Mouse (Mus musculus) thymus, adult 2 months (tissue): ENCODE measurements around the gene B4galt3. TPM values are rescaled to one million over a fixed set of nuclear protein-coding genes. Genes with fewer than 3 reads are reported as not detected.
A peak's percentile ranks its signal among the peaks of the same experiment; 100 is the strongest.
"Not testable (repeated sequence)": the region's sequence is repeated elsewhere in the genome, so short reads cannot be mapped to it uniquely, and the experiment has no call there.

ENCODE experiments used
- DNase-seq: peaks from one replicate; pipeline ENCODE4 v3.0.0; 2021
- H3K27ac ChIP-seq: fragments of 200-500 bp; 2 replicates; pipeline ENCODE4 v1.5.1; 2012; ENCODE audit warnings: low read length, control low read depth; ENCODE audit not compliant: control insufficient read depth, insufficient read depth
- H3K27me3 ChIP-seq: fragments of 200-500 bp; 2 replicates; pipeline ENCODE4 v1.6.1; 2012; ENCODE audit warnings: mild to moderate bottlenecking, low read length, moderate library complexity, mixed read lengths; ENCODE audit not compliant: control insufficient read depth, insufficient read depth
- H3K36me3 ChIP-seq: fragments of 200-500 bp; 2 replicates; pipeline ENCODE4 v1.6.1; 2012; ENCODE audit warnings: mild to moderate bottlenecking, low read length, moderate library complexity; ENCODE audit not compliant: control insufficient read depth, insufficient read depth
- H3K4me1 ChIP-seq: fragments of 200-500 bp; replicated peaks from 2 replicates; pipeline ENCODE4 v1.6.1; 2012; ENCODE audit warnings: low read length; ENCODE audit not compliant: control insufficient read depth, insufficient read depth
- H3K4me3 ChIP-seq: fragments of 200-500 bp; 2 replicates; pipeline ENCODE4 v1.5.1; 2012; ENCODE audit warnings: mild to moderate bottlenecking, low read length, control low read depth, moderate library complexity; ENCODE audit not compliant: control insufficient read depth, insufficient read depth
- CTCF ChIP-seq: fragments of 200-500 bp; IDR thresholded peaks from 2 replicates; pipeline ENCODE4 v1.5.1; 2012; ENCODE audit warnings: mild to moderate bottlenecking, control low read depth, low read length, moderate library complexity, borderline replicate concordance; ENCODE audit not compliant: control insufficient read depth, poor library complexity, insufficient read depth; ENCODE audit errors: extremely low read depth
- POLR2A ChIP-seq: fragments of 200-500 bp; IDR thresholded peaks from 2 replicates; pipeline ENCODE4 v1.6.1; 2012; ENCODE audit warnings: mild to moderate bottlenecking, low read length, control low read depth, moderate library complexity; ENCODE audit not compliant: control insufficient read depth, poor library complexity, insufficient read depth; ENCODE audit errors: extremely low read depth
- WGBS: fragments of 180-500 bp; shearing (Covaris S2); methylation state at CpG from one replicate; pipeline ENCODE4 v1.1.7; 2018; 5-methylcytosine and 5-hydroxymethylcytosine counted together
- polyA plus RNA-seq: library from polyadenylated mRNA; depleted of rRNA; stranded (reverse); fragments of >200 nt; gene quantifications from 2 replicates; pipeline ENCODE4 v1.2.3, GENCODE M21; 2012

B4galt3 gene
- polyA plus RNA-seq, 1 experiment: 98.9 TPM

- H3K36me3 ChIP-seq: peaks cover 74% of the 10 kb centered on the region
- 95% methylated on average over 15 of the region's 15 CpGs for WGBS
- H3K27me3 ChIP-seq: no peaks in the 10 kb centered on the region
- DNase-seq: no peak
- no peak overlapping the region for H3K27ac ChIP-seq
- TF ChIP-seq POLR2A (no peak), CTCF (no peak)
- H3K4me1 ChIP-seq: no peaks in the 10 kb centered on the region
- no peak overlapping the region for H3K4me3 ChIP-seq
These were observed 30.0 kb upstream of the B4galt3 start for GRCm38 (mm10) chr1:171239992-171240744.

GRCm38 (mm10) chr1:171240911-171241310 lies 29.2 kb upstream of the B4galt3 start:
- H3K36me3 ChIP-seq: peaks cover 68% of the 10 kb centered on the region
- no peaks in the 10 kb centered on the region for H3K27me3 ChIP-seq
- no peak overlapping the region for H3K4me3 ChIP-seq
- WGBS: 97% methylated on average over 10 of the region's 10 CpGs
- H3K4me1 ChIP-seq: no peaks in the 10 kb centered on the region
- TF ChIP-seq POLR2A (no peak), CTCF (no peak)
- H3K27ac ChIP-seq: no peak overlapping the region
- DNase-seq: no peak

DNA sequence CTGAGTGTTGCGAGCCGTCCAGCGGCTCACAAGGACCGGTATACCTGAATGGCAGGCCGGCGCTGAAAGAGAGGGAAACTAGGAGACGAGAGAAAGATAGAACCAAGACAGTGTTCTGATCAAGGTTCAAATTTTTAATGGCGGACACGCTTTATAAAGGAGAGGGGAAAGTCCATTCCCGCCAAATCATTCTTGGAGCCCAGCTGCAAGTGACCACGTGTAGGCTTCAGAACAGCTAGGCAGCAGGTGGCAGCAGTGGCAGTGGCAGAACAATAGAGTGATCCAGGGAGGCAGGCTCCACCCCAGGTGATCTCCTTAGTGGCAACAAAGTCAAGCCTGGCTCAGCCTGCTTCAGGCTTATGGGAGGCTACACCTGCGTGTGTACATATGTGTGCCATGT lies 28.2 kb upstream of the B4galt3 start:
- H3K4me3 ChIP-seq, DNase-seq, H3K4me1 ChIP-seq, H3K27ac ChIP-seq, H3K27me3 ChIP-seq: not testable (repeated sequence)
- peaks cover 58% of the 10 kb centered on the region for H3K36me3 ChIP-seq
- 97% methylated on average over 12 of the region's 12 CpGs for WGBS

DNA sequence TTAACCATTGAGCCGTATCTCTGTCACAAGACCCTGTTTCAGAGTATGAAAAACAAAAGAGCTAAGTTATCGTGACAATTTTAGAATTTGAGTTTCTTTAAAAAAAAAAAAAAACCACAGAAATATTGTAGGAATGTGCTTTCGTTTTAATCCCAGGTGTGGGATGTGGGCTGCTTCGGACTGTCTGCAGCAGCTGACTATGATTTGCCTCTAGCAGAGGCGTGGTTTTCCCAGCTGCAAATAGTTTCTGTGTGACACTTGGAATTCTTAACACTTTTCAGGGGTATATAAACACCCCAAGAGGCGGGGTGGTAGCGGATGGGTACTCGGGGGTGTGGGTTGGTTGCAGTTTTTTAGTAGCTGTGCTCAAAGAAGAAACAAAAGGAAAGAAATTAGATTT lies 24.8 kb upstream of the B4galt3 start:
- peaks cover 9% of the 10 kb centered on the region for H3K4me1 ChIP-seq
- peaks cover 29% of the 10 kb centered on the region for H3K36me3 ChIP-seq
- H3K27me3 ChIP-seq: no peaks in the 10 kb centered on the region
- no peak overlapping the region for H3K4me3 ChIP-seq
- WGBS: 94% methylated on average over 8 of the region's 8 CpGs
- DNase-seq: no peak
- TF ChIP-seq POLR2A (no peak), CTCF (no peak)
- H3K27ac ChIP-seq: no peak overlapping the region

DNA sequence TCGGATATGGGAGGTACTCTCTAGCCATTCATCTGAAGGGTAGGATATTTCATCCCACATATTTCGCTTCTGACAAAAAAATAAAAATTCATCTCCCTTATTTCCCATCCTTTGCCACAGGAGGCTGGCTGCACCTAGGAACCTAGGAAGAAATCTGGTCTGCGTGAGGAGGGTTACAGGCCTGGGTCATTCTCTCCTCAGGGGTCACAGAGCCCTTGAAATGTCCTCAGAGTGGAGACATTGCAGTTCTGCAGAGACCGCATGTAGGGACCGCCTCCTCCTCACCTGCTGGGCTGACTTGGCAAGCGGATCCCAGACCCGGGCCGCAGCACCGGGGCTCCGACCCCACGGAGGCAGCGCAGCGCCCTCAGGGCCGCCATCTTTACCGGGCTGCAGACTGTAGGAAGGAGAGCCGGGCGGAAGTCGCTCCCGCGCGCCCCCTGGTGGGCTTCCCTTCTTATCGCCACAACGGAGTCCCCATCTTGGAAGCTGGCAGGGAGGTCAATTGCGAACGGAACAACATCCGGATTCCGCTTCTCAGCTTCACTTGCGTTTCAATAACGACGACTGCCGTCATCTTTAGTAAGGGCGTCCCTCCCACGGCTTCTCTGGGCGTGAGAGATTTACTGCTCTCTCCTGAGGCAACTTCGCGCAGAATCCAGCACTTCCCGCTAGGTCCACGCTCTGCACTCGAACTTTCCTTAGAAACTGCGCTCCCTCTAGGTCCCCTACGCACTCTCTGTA lies 23.2 kb upstream of the B4galt3 start:
- Histone ChIP-seq H3K4me3 (peak overlapping the region; percentile 61), H3K36me3 (peaks cover 14% of the 10 kb centered on the region), H3K4me1 (peaks cover 9% of the 10 kb centered on the region), H3K27me3 (no peaks in the 10 kb centered on the region), H3K27ac (peak overlapping the region; percentile 31; the same call in 1 of the 2 replicates)
- under 1% methylated on average over 41 of the region's 41 CpGs for WGBS
- TF ChIP-seq POLR2A: peak; percentile 79
- peak; percentile 98 for TF ChIP-seq CTCF
- peak; percentile 95 for DNase-seq

- Histone ChIP-seq H3K4me3 (peak overlapping the region; percentile 51), H3K4me1 (peaks cover 9% of the 10 kb centered on the region), H3K36me3 (peaks cover 13% of the 10 kb centered on the region), H3K27me3 (no peaks in the 10 kb centered on the region), H3K27ac (peak overlapping the region; percentile 31; the same call in 1 of the 2 replicates)
- 20% methylated on average over 13 of the region's 13 CpGs for WGBS
- TF ChIP-seq POLR2A (no peak), CTCF (no peak)
- no peak for DNase-seq
These were observed 22.7 kb upstream of the B4galt3 start for GRCm38 (mm10) chr1:171247453-171247841.
